Mouse (Mus musculus): ENCODE results near the gene Trim65. TPM values are rescaled to one million over a fixed set of nuclear protein-coding genes. Genes with fewer than 3 reads are reported as not detected.

The Trim65 gene
- total RNA-seq, 1 experiment: 0.31 TPM

GRCm38 (mm10) chr11:116087194-116088130 is 43.5 kb downstream of the Trim65 start:
- peak overlapping the region; percentile 73 to 77 for H3K4me3 ChIP-seq (ENCODE audit: insufficient read depth in 1 of 2, low read depth in 1 of 2, low read length in 2 of 2, poor library complexity in 1 of 2, severe bottlenecking in 1 of 2)
- H3K9ac ChIP-seq (ENCODE audit: insufficient read depth, low read depth, low read length, poor library complexity, severe bottlenecking): peak overlapping the region; percentile 78
- H3K9me3 ChIP-seq (ENCODE audit: control insufficient read depth, insufficient read depth, low read depth, low read length): no peaks in the 10 kb centered on the region
- in situ Hi-C loops (cut with MboI; ENCODE audit: low sequenced_read_pairs in 2 of 2, unreplicated experiment in 2 of 2): no loop called here
- peak; percentile 78 for DNase-seq (ENCODE audit: low read depth, low spot score)
- TF ChIP-seq HCFC1 (IDR thresholded peaks at IDR 0.05; ENCODE audit: borderline replicate concordance, insufficient read depth, low read length) (no peak; the same call in 1 of the 2 replicates), CHD2 (IDR thresholded peaks at IDR 0.05; ENCODE audit: low read depth, low read length) (no peak), MAFK (IDR thresholded peaks at IDR 0.05; ENCODE audit: insufficient read depth, low read depth, low read length) (no peak), ZC3H11A (IDR thresholded peaks at IDR 0.05; ENCODE audit: borderline replicate concordance, low read depth, low read length) (0 out of 2 replicates have a peak, but pooled peaks have one; percentile 2), ZNF384 (IDR thresholded peaks at IDR 0.05; ENCODE audit: low read depth, low read length) (no peak)
- peaks cover 4 to 9% of the 10 kb centered on the region in 2 experiments for H3K4me1 ChIP-seq (ENCODE audit: control insufficient read depth in 2 of 2, insufficient read depth in 2 of 2, low read length in 2 of 2, poor library complexity in 1 of 2)
- H3K36me3 ChIP-seq (ENCODE audit: control insufficient read depth, insufficient read depth, low read length, poor library complexity, severe bottlenecking): peaks cover 10% of the 10 kb centered on the region
- peak overlapping the region; percentile 31; the same call in 1 of the 2 replicates for H3K27ac ChIP-seq (ENCODE audit: insufficient read depth, low read depth, low read length, poor library complexity, severe bottlenecking)

GRCm38 (mm10) chr11:116086258-116087193 is 44.4 kb downstream of the Trim65 start, which contains the start of gene Wbp2:
Gene Wbp2, minus strand, starts transcription at chr11:116086995.
- TF ChIP-seq ZNF384 (IDR thresholded peaks at IDR 0.05; ENCODE audit: low read depth, low read length): no peak
- no peak for TF ChIP-seq ZC3H11A (IDR thresholded peaks at IDR 0.05; ENCODE audit: borderline replicate concordance, low read depth, low read length)
- peak; percentile 14; the same call in 1 of the 2 replicates for TF ChIP-seq CHD2 (IDR thresholded peaks at IDR 0.05; ENCODE audit: low read depth, low read length)
- peak; percentile 100 for TF ChIP-seq HCFC1 (IDR thresholded peaks at IDR 0.05; ENCODE audit: borderline replicate concordance, insufficient read depth, low read length)
- TF ChIP-seq MAFK (IDR thresholded peaks at IDR 0.05; ENCODE audit: insufficient read depth, low read depth, low read length): 0 out of 2 replicates have a peak, but pooled peaks have one; percentile 4
- H3K9ac ChIP-seq (ENCODE audit: insufficient read depth, low read depth, low read length, poor library complexity, severe bottlenecking): peak within 1 kb of the TSS; percentile 78
- peaks cover 15% of the 10 kb centered on the region for H3K36me3 ChIP-seq (ENCODE audit: control insufficient read depth, insufficient read depth, low read length, poor library complexity, severe bottlenecking)
- H3K9me3 ChIP-seq (ENCODE audit: control insufficient read depth, insufficient read depth, low read depth, low read length): no peaks in the 10 kb centered on the region
- DNase-seq (ENCODE audit: low read depth, low spot score): peak; percentile 99
- H3K4me3 ChIP-seq (ENCODE audit: insufficient read depth in 1 of 2, low read depth in 1 of 2, low read length in 2 of 2, poor library complexity in 1 of 2, severe bottlenecking in 1 of 2): peak within 1 kb of the TSS; percentile 73 to 77
- peaks cover 4 to 12% of the 10 kb centered on the region in 2 experiments for H3K4me1 ChIP-seq (ENCODE audit: control insufficient read depth in 2 of 2, insufficient read depth in 2 of 2, low read length in 2 of 2, poor library complexity in 1 of 2)
- in situ Hi-C loops (cut with MboI; ENCODE audit: low sequenced_read_pairs in 2 of 2, unreplicated experiment in 2 of 2): no loop called here
- peak within 1 kb of the TSS; percentile 52 for H3K27ac ChIP-seq (ENCODE audit: insufficient read depth, low read depth, low read length, poor library complexity, severe bottlenecking)

GRCm38 (mm10) chr11:116084166-116084565 is 46.8 kb downstream of the Trim65 start:
- peaks cover 32% of the 10 kb centered on the region for H3K36me3 ChIP-seq (ENCODE audit: control insufficient read depth, insufficient read depth, low read length, poor library complexity, severe bottlenecking)
- H3K4me3 ChIP-seq (ENCODE audit: insufficient read depth in 1 of 2, low read depth in 1 of 2, low read length in 2 of 2, poor library complexity in 1 of 2, severe bottlenecking in 1 of 2): no peak overlapping the region
- DNase-seq (ENCODE audit: low read depth, low spot score): no peak
- no peaks in the 10 kb centered on the region for H3K9me3 ChIP-seq (ENCODE audit: control insufficient read depth, insufficient read depth, low read depth, low read length)
- in situ Hi-C loops (cut with MboI; ENCODE audit: low sequenced_read_pairs in 2 of 2, unreplicated experiment in 2 of 2): no loop called here
- H3K9ac ChIP-seq (ENCODE audit: insufficient read depth, low read depth, low read length, poor library complexity, severe bottlenecking): no peak overlapping the region
- no peak for TF ChIP-seq ZC3H11A (IDR thresholded peaks at IDR 0.05; ENCODE audit: borderline replicate concordance, low read depth, low read length)
- no peak for TF ChIP-seq HCFC1 (IDR thresholded peaks at IDR 0.05; ENCODE audit: borderline replicate concordance, insufficient read depth, low read length)
- TF ChIP-seq ZNF384 (IDR thresholded peaks at IDR 0.05; ENCODE audit: low read depth, low read length): no peak
- no peak for TF ChIP-seq CHD2 (IDR thresholded peaks at IDR 0.05; ENCODE audit: low read depth, low read length)
- no peak for TF ChIP-seq MAFK (IDR thresholded peaks at IDR 0.05; ENCODE audit: insufficient read depth, low read depth, low read length)
- peaks cover 4 to 28% of the 10 kb centered on the region in 2 experiments for H3K4me1 ChIP-seq (ENCODE audit: control insufficient read depth in 2 of 2, insufficient read depth in 2 of 2, low read length in 2 of 2, poor library complexity in 1 of 2)
- H3K27ac ChIP-seq (ENCODE audit: insufficient read depth, low read depth, low read length, poor library complexity, severe bottlenecking): no peak overlapping the region

GRCm38 (mm10) chr11:116083096-116083672 is 47.7 kb downstream of the Trim65 start:
- Histone ChIP-seq H3K9me3 (ENCODE audit: control insufficient read depth, insufficient read depth, low read depth, low read length) (no peaks in the 10 kb centered on the region), H3K4me1 (ENCODE audit: control insufficient read depth in 2 of 2, insufficient read depth in 2 of 2, low read length in 2 of 2, poor library complexity in 1 of 2) (peaks cover 8 to 32% of the 10 kb centered on the region in 2 experiments), H3K4me3 (ENCODE audit: insufficient read depth in 1 of 2, low read depth in 1 of 2, low read length in 2 of 2, poor library complexity in 1 of 2, severe bottlenecking in 1 of 2) (no peak overlapping the region), H3K27ac (ENCODE audit: insufficient read depth, low read depth, low read length, poor library complexity, severe bottlenecking) (no peak overlapping the region), H3K9ac (ENCODE audit: insufficient read depth, low read depth, low read length, poor library complexity, severe bottlenecking) (no peak overlapping the region), H3K36me3 (ENCODE audit: control insufficient read depth, insufficient read depth, low read length, poor library complexity, severe bottlenecking) (peaks cover 35% of the 10 kb centered on the region)
- no peak for TF ChIP-seq CHD2 (IDR thresholded peaks at IDR 0.05; ENCODE audit: low read depth, low read length)
- no peak for DNase-seq (ENCODE audit: low read depth, low spot score)
- in situ Hi-C loops (cut with MboI; ENCODE audit: low sequenced_read_pairs in 2 of 2, unreplicated experiment in 2 of 2): no loop called here

Measured in ES-E14 (cell line).